Mouse (Mus musculus): Measurements from ENCODE around the gene Kcnmb1.

Kcnmb1 gene

GRCm38 (mm10) chr11:33962688-33963407 is at the start of gene Kcnmb1:
Gene Kcnmb1 (plus strand): TSS chr11:33963013.
- DNase-seq (ENCODE audit: low spot score in 2 of 2): no peak

- DNase-seq (ENCODE audit: low spot score in 2 of 2): no peak
Measured at GRCm38 (mm10) chr11:33913061-33913460, 49.8 kb upstream of the Kcnmb1 start.

GRCm38 (mm10) chr11:33914216-33914615 is 48.6 kb upstream of the Kcnmb1 start:
- no peak for DNase-seq (ENCODE audit: low spot score in 2 of 2)

- peak; percentile 54 to 58 for DNase-seq (ENCODE audit: low spot score in 2 of 2)
Measured at GRCm38 (mm10) chr11:33917574-33917973, 45.2 kb upstream of the Kcnmb1 start.

GRCm38 (mm10) chr11:33918424-33918823 is 44.4 kb upstream of the Kcnmb1 start:
- no peak for DNase-seq (ENCODE audit: low spot score in 2 of 2)

GRCm38 (mm10) chr11:33919826-33920225 is 43.0 kb upstream of the Kcnmb1 start:
- peak in 1 of 2 experiments; percentile 24 for DNase-seq (ENCODE audit: low spot score in 2 of 2)

GRCm38 (mm10) chr11:33921451-33921850 is 41.4 kb upstream of the Kcnmb1 start:
- DNase-seq (ENCODE audit: low spot score in 2 of 2): no peak

GRCm38 (mm10) chr11:33923031-33923430 is 39.8 kb upstream of the Kcnmb1 start:
- DNase-seq (ENCODE audit: low spot score in 2 of 2): no peak

GRCm38 (mm10) chr11:33925778-33926177 is 37.0 kb upstream of the Kcnmb1 start:
- no peak for DNase-seq (ENCODE audit: low spot score in 2 of 2)

GRCm38 (mm10) chr11:33926551-33926950 is 36.3 kb upstream of the Kcnmb1 start:
- DNase-seq (ENCODE audit: low spot score in 2 of 2): no peak

- DNase-seq (ENCODE audit: low spot score in 2 of 2): no peak
Measured at GRCm38 (mm10) chr11:33927321-33927720, 35.5 kb upstream of the Kcnmb1 start.

- DNase-seq (ENCODE audit: low spot score in 2 of 2): no peak
Measured at GRCm38 (mm10) chr11:33927836-33928235, 35.0 kb upstream of the Kcnmb1 start.

- peak; percentile 41 to 47 for DNase-seq (ENCODE audit: low spot score in 2 of 2)
Measured at GRCm38 (mm10) chr11:33928658-33929057, 34.2 kb upstream of the Kcnmb1 start.

GRCm38 (mm10) chr11:33929412-33929811 is 33.4 kb upstream of the Kcnmb1 start:
- no peak for DNase-seq (ENCODE audit: low spot score in 2 of 2)

- DNase-seq (ENCODE audit: low spot score in 2 of 2): peak; percentile 76 to 77
Measured at GRCm38 (mm10) chr11:33931836-33932385, 30.9 kb upstream of the Kcnmb1 start.

GRCm38 (mm10) chr11:33932386-33933111 is 30.3 kb upstream of the Kcnmb1 start:
- DNase-seq (ENCODE audit: low spot score in 2 of 2): peak; percentile 36 to 46

- DNase-seq (ENCODE audit: low spot score in 2 of 2): peak in 1 of 2 experiments; percentile 16
Measured at GRCm38 (mm10) chr11:33934286-33934685, 28.5 kb upstream of the Kcnmb1 start.

- no peak for DNase-seq (ENCODE audit: low spot score in 2 of 2)
Measured at GRCm38 (mm10) chr11:33937641-33938040, 25.2 kb upstream of the Kcnmb1 start.

GRCm38 (mm10) chr11:33938561-33939274 is 24.1 kb upstream of the Kcnmb1 start:
- peak; percentile 74 to 83 for DNase-seq (ENCODE audit: low spot score in 2 of 2)

GRCm38 (mm10) chr11:33939456-33940113 is 23.2 kb upstream of the Kcnmb1 start:
- DNase-seq (ENCODE audit: low spot score in 2 of 2): peak; percentile 35 to 47

- DNase-seq (ENCODE audit: low spot score in 2 of 2): no peak
Measured at GRCm38 (mm10) chr11:33943565-33943964, 19.2 kb upstream of the Kcnmb1 start.
